Mouse (Mus musculus): ENCODE results near the gene Ccdc96. TPM values are rescaled to one million over a fixed set of nuclear protein-coding genes. Genes with fewer than 3 reads are reported as not detected.

The Ccdc96 gene
- polyA plus RNA-seq (2014; fragmentation: Illumina TruSeq; extraction: RNeasy Lipid Tissue Mini Kit (QIAGEN cat#74804); ENCODE audit: low read depth, low replicate concordance), result not detected

DNA sequence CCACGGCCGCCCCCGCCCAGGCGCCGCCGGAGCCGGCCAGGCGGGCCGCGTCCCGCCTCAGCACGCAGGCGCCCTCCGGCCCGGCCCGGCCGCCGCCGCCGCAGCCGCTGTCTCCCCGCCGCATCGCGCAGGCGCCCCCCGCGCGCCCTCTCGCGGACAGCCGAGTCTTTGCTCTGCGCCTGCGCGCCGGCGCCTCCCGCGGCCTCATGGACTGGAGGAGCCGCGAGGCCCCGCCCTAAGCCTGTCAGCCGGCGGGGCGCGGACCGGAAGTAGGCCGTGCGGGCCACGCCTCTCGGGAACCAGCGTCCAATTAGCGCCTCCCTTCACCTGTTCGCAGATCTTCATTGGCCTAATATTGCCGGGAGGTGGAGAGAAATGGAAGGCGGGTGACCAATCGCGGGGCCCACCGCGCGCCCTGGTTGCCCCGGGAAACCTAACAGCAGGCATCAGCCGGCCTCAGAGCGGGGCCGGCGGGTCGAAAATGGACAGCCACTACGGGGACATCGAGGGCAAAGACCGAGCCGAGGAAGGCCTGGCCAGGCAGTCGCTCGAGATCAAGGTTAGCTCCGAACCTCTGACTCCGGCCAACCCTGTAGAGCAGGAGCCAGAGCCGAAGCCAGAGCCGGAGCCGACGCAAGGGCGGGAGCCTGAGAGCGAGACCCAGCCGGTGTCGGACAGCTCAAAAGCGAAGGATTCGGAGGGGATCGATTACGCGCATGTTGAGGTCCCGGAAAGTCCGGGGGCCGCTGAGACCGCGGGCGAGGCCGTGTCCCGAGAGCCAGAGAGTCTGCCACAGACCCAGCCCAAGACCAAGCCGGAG is at the start of gene Ccdc96, which contains the start of gene Tada2b:
Ccdc96 (plus strand) TSS at position 418 of the 820 bp plus-strand sequence.
Tada2b (minus strand) TSS at position 115 of the 820 bp plus-strand sequence.

DNA sequence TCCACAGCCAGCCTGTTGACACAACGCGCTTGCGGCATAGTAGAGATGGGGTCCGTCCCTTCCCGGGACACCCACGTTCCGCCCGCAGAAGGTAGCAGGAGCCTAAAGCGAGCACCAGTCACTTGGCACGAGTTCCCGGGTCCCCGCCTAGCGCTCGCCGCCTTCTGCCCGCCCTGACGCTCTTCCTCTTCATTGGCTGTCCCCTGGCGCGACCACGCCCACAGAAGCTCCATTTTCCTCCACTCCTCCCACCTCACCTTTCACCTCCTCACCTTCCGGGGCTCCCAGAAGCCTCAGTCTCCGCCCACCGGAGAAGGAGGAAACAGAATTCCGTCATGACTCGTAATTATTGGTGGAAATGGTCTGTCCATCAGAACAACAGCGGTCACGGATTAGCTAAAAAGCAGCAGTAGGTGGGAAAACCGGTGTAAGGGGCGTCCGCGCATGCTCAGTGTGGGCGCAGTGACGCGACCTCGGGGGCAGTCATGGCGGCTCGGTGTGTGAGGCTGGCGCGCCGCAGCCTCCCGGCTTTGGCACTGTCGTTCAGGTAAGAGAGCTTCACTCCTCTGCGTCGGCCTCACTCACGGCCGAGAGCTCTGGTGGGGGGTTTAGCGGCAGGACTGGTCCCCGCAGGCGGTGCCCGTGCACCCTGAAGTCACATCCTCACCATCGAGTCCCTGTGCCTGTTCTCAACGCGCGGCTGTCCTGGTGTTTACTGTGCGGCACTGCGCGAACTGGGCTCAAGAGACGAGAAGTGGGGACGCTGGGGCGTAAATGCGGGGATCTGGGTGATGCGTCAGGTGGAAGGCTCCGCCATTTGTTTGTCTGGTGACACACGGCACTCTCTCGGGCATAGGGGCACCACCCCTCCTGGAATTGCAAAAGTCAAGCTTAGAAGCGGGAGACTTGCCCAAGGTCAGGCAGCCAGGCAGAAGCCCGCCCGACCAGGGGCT is 19.4 kb upstream of the Ccdc96 start, which contains the start of gene Grpel1:
Grpel1 (plus strand) TSS at position 290 of the 953 bp plus-strand sequence.

Other genes starting within 250 kb of the Ccdc96 start
- gene Sorcs2, start 86.4 kb upstream of the Ccdc96 start, polyA plus RNA-seq (2014; fragmentation: Illumina TruSeq; extraction: RNeasy Lipid Tissue Mini Kit (QIAGEN cat#74804); ENCODE audit: low read depth, low replicate concordance), result not detected
- gene Grpel1, start 19.6 kb upstream of the Ccdc96 start, polyA plus RNA-seq (2014; fragmentation: Illumina TruSeq; extraction: RNeasy Lipid Tissue Mini Kit (QIAGEN cat#74804); ENCODE audit: low read depth, low replicate concordance), result 26.6 TPM
- gene Tada2b, start 303 bp upstream of the Ccdc96 start, polyA plus RNA-seq (2014; fragmentation: Illumina TruSeq; extraction: RNeasy Lipid Tissue Mini Kit (QIAGEN cat#74804); ENCODE audit: low read depth, low replicate concordance), result 12.4 TPM
- gene Tbc1d14, start 108.7 kb downstream of the Ccdc96 start, polyA plus RNA-seq (2014; fragmentation: Illumina TruSeq; extraction: RNeasy Lipid Tissue Mini Kit (QIAGEN cat#74804); ENCODE audit: low read depth, low replicate concordance), result 6.7 TPM
- gene D5Ertd579e, start 211.4 kb downstream of the Ccdc96 start, polyA plus RNA-seq (2014; fragmentation: Illumina TruSeq; extraction: RNeasy Lipid Tissue Mini Kit (QIAGEN cat#74804); ENCODE audit: low read depth, low replicate concordance), result 23.3 TPM

Data from liver, adult 10 weeks (tissue).